Mouse (Mus musculus) c-Kit-positive CD71-positive TER-119-positive erythroid progenitor cells, embryonic 14.5 days (primary cell): Measurements from ENCODE around the gene Rab35.

Source experiments
- DNase-seq: peaks from one replicate; pipeline ENCODE4 v3.0.0-alpha.2; 2013; ENCODE audit warnings: low spot score

Rab35 gene

GRCm38 (mm10) chr5:115631505-115632357, at the start of gene Rab35:
Gene Rab35 (plus strand): TSS chr5:115631908.
- DNase-seq, result peak; percentile 89

GRCm38 (mm10) chr5:115585616-115586015, 46.1 kb upstream of the Rab35 start:
- DNase-seq, result no peak

- DNase-seq, result no peak
These were observed 45.5 kb upstream of the Rab35 start for GRCm38 (mm10) chr5:115586166-115586565.

- DNase-seq, result no peak
These were observed 44.9 kb upstream of the Rab35 start for GRCm38 (mm10) chr5:115586780-115587179.

- no peak for DNase-seq
These were observed 40.7 kb upstream of the Rab35 start for GRCm38 (mm10) chr5:115591028-115591427.

- no peak for DNase-seq
These were observed 40.2 kb upstream of the Rab35 start for GRCm38 (mm10) chr5:115591506-115591905.

GRCm38 (mm10) chr5:115603561-115603960, 28.1 kb upstream of the Rab35 start:
- no peak for DNase-seq

GRCm38 (mm10) chr5:115611566-115611965, 20.1 kb upstream of the Rab35 start:
- no peak for DNase-seq

GRCm38 (mm10) chr5:115613332-115613731, 18.4 kb upstream of the Rab35 start:
- DNase-seq, result no peak

- DNase-seq, result peak; percentile 50
These were observed 16.8 kb upstream of the Rab35 start for GRCm38 (mm10) chr5:115614948-115615347.

- no peak for DNase-seq
These were observed 12.0 kb upstream of the Rab35 start for GRCm38 (mm10) chr5:115619690-115620089.

GRCm38 (mm10) chr5:115622686-115623085, 9.0 kb upstream of the Rab35 start:
- DNase-seq, result no peak

GRCm38 (mm10) chr5:115623694-115624440, 7.8 kb upstream of the Rab35 start:
- DNase-seq, result no peak

- DNase-seq, result peak; percentile 85
These were observed 5.3 kb upstream of the Rab35 start for GRCm38 (mm10) chr5:115626237-115626886.

GRCm38 (mm10) chr5:115628083-115628482, 3.6 kb upstream of the Rab35 start:
- DNase-seq, result no peak

- no peak for DNase-seq
These were observed 2.0 kb upstream of the Rab35 start for GRCm38 (mm10) chr5:115629672-115630071.

- no peak for DNase-seq
These were observed 1.4 kb upstream of the Rab35 start for GRCm38 (mm10) chr5:115630291-115630690.

- peak; percentile 45 for DNase-seq
These were observed 628 bp downstream of the Rab35 start for GRCm38 (mm10) chr5:115632358-115632714.

GRCm38 (mm10) chr5:115633060-115633459, 1.4 kb downstream of the Rab35 start:
- DNase-seq, result no peak

GRCm38 (mm10) chr5:115634046-115634445, 2.3 kb downstream of the Rab35 start:
- DNase-seq, result peak; percentile 76

- DNase-seq, result no peak
These were observed 3.8 kb downstream of the Rab35 start for GRCm38 (mm10) chr5:115635536-115635935.

GRCm38 (mm10) chr5:115644192-115644591, 12.5 kb downstream of the Rab35 start:
- DNase-seq, result no peak

GRCm38 (mm10) chr5:115648876-115649275, 17.2 kb downstream of the Rab35 start:
- no peak for DNase-seq
